In genomic region chr8:87475551-87475950, GRCm38 (mm10) we compare ENCODE assay signal across 17 mouse cellular contexts. TPM values are rescaled to one million over a fixed set of nuclear protein-coding genes. Genes with fewer than 3 reads are reported as not detected.
DNase-seq lines count a peak whose midpoint lies in the region; ATAC-seq and TF ChIP-seq lines count a peak whose summit lies in the region.
"Had no signal": no experiment of that assay in that cellular context is flagged by ENCODE, and none has a peak within 500 bp of the region (broad histone marks: within the 10 kb centered on the region; RNA-seq: fewer than 3 reads in every experiment).

No protein-coding gene starts in this region.

- no peak for TF ChIP-seq POLR2A in cerebellum, adult 2 months (IDR thresholded peaks at IDR 0.05; ENCODE audit: borderline replicate concordance, insufficient read depth, low read length)
- TF ChIP-seq POLR2A in brain, embryonic 14.5 days (IDR thresholded peaks at IDR 0.05; ENCODE audit: borderline replicate concordance, extremely low read depth, insufficient read depth, insufficient read length, poor library complexity, severe bottlenecking) = no peak

- peak; percentile 58 to 64 for DNase-seq in cerebellum, adult 2 months
- DNase-seq in cerebellum, adult 11 months = no peak
- peak; percentile 71 for DNase-seq in brain, embryonic 14.5 days (ENCODE audit: low read depth)
- peak; percentile 66 for DNase-seq in midbrain, postnatal 0 days (ENCODE audit: low spot score)
- DNase-seq in urinary bladder, adult 2 months (ENCODE audit: low spot score) = no peak
- no peak for DNase-seq in forebrain, postnatal 0 days
- DNase-seq in left cerebral cortex, adult 11 months (ENCODE audit: low spot score) = no peak
- DNase-seq: gastrocnemius, adult 2 months; kidney, adult 11 months; kidney, postnatal 25 days; lung, postnatal 36 days; thymus, postnatal 36 days had no signal

- H3K27me3 ChIP-seq in cerebellum, adult 2 months (ENCODE audit: control insufficient read depth, insufficient read depth, low read length) = no peaks in the 10 kb centered on the region
- peaks cover 17% of the 10 kb centered on the region; the same call in 1 of the 2 replicates for H3K27me3 ChIP-seq in hindbrain, embryonic 15.5 days
- peaks cover 35% of the 10 kb centered on the region for H3K27me3 ChIP-seq in midbrain, postnatal 0 days (ENCODE audit: insufficient read depth, low read length)
- peaks cover 24% of the 10 kb centered on the region for H3K27me3 ChIP-seq in forebrain, postnatal 0 days (ENCODE audit: insufficient read depth, low read length)

- H3K27ac ChIP-seq in cerebellum, adult 2 months (ENCODE audit: insufficient read depth, low read length) = peak overlapping the region; percentile 5; the same call in 1 of the 2 replicates
- no peak overlapping the region; the same call in 1 of the 2 replicates for H3K27ac ChIP-seq in hindbrain, embryonic 15.5 days (replicated peaks)
- no peak overlapping the region for H3K27ac ChIP-seq in midbrain, postnatal 0 days (ENCODE audit: low read depth, low read length)
- no peak overlapping the region for H3K27ac ChIP-seq in forebrain, postnatal 0 days (ENCODE audit: low read depth, low read length)
- H3K27ac ChIP-seq: forebrain, embryonic 12.5 days; gastrocnemius, adult 2 months; liver, embryonic 15.5 days; stomach, embryonic 15.5 days had no signal

- WGBS in cerebellum, adult 2 months = 6% methylated on average over 3 of the region's 3 CpGs
- 40% methylated on average over 3 of the region's 3 CpGs for WGBS in hindbrain, embryonic 15.5 days
- 26% methylated on average over 3 of the region's 3 CpGs for WGBS in midbrain, postnatal 0 days
- 48% methylated on average over 3 of the region's 3 CpGs for WGBS in forebrain, postnatal 0 days

- no peak for TF ChIP-seq CTCF in cerebellum, adult 2 months (IDR thresholded peaks at IDR 0.05; ENCODE audit: borderline replicate concordance, insufficient read depth, low read depth, low read length)
- no peak for TF ChIP-seq CTCF in brain, embryonic 14.5 days (IDR thresholded peaks at IDR 0.05; ENCODE audit: borderline replicate concordance, extremely low read depth, insufficient read depth, insufficient read length)
- TF ChIP-seq CTCF in midbrain, postnatal 0 days (IDR thresholded peaks at IDR 0.05) = no peak
- TF ChIP-seq CTCF in forebrain, postnatal 0 days (IDR thresholded peaks at IDR 0.05; ENCODE audit: low read depth) = no peak

- ATAC-seq in hindbrain, embryonic 15.5 days (ENCODE audit: low FRiP score, low read depth) = no peak
- no peak for ATAC-seq in midbrain, postnatal 0 days (ENCODE audit: low FRiP score)
- no peak for ATAC-seq in forebrain, postnatal 0 days

- no peak overlapping the region for H3K9ac ChIP-seq in hindbrain, embryonic 15.5 days
- no peak overlapping the region for H3K9ac ChIP-seq in midbrain, postnatal 0 days (replicated peaks; ENCODE audit: low read length, poor library complexity, severe bottlenecking)
- no peak overlapping the region for H3K9ac ChIP-seq in forebrain, postnatal 0 days
- H3K9ac ChIP-seq: forebrain, embryonic 12.5 days; liver, embryonic 15.5 days; stomach, embryonic 15.5 days had no signal

- no peaks in the 10 kb centered on the region for H3K9me3 ChIP-seq in hindbrain, embryonic 15.5 days
- no peaks in the 10 kb centered on the region for H3K9me3 ChIP-seq in midbrain, postnatal 0 days (ENCODE audit: low read length)
- no peaks in the 10 kb centered on the region for H3K9me3 ChIP-seq in forebrain, postnatal 0 days (ENCODE audit: low read length)
- H3K9me3 ChIP-seq: forebrain, embryonic 12.5 days; liver, embryonic 15.5 days; stomach, embryonic 15.5 days had no signal

- H3K4me2 ChIP-seq in hindbrain, embryonic 15.5 days = peak overlapping the region; percentile 41
- H3K4me2 ChIP-seq in midbrain, postnatal 0 days (ENCODE audit: low read depth, low read length, poor library complexity, severe bottlenecking) = no peak overlapping the region
- no peak overlapping the region for H3K4me2 ChIP-seq in forebrain, postnatal 0 days (ENCODE audit: low read depth)
- H3K4me2 ChIP-seq: forebrain, embryonic 12.5 days; liver, embryonic 15.5 days; stomach, embryonic 15.5 days had no signal

- no peaks in the 10 kb centered on the region for H3K36me3 ChIP-seq in hindbrain, embryonic 15.5 days
- H3K36me3 ChIP-seq in midbrain, postnatal 0 days (ENCODE audit: insufficient read depth, low read length) = no peaks in the 10 kb centered on the region
- no peaks in the 10 kb centered on the region for H3K36me3 ChIP-seq in forebrain, postnatal 0 days (ENCODE audit: insufficient read depth)
- H3K36me3 ChIP-seq: forebrain, embryonic 12.5 days; liver, embryonic 15.5 days; stomach, embryonic 15.5 days had no signal

- peak overlapping the region; percentile 60 for H3K4me3 ChIP-seq in cerebellum, adult 2 months (replicated peaks; ENCODE audit: insufficient read depth, low read depth, low read length)
- peak overlapping the region; percentile 20; the same call in 1 of the 2 replicates for H3K4me3 ChIP-seq in hindbrain, embryonic 15.5 days
- H3K4me3 ChIP-seq in midbrain, postnatal 0 days (ENCODE audit: low read depth, low read length) = no peak overlapping the region
- no peak overlapping the region for H3K4me3 ChIP-seq in forebrain, postnatal 0 days (ENCODE audit: low read depth, low read length)
- H3K4me3 ChIP-seq: forebrain, embryonic 12.5 days; gastrocnemius, adult 2 months; liver, embryonic 15.5 days; stomach, embryonic 15.5 days had no signal

- H3K4me1 ChIP-seq in cerebellum, adult 2 months (ENCODE audit: control insufficient read depth, insufficient read depth, low read length) = peaks cover 9% of the 10 kb centered on the region; the same call in 1 of the 2 replicates
- peaks cover 25% of the 10 kb centered on the region for H3K4me1 ChIP-seq in hindbrain, embryonic 15.5 days (replicated peaks)
- peaks cover 9% of the 10 kb centered on the region for H3K4me1 ChIP-seq in midbrain, postnatal 0 days (ENCODE audit: insufficient read depth, low read length)
- peaks cover 3% of the 10 kb centered on the region; the same call in 1 of the 2 replicates for H3K4me1 ChIP-seq in forebrain, postnatal 0 days (ENCODE audit: insufficient read depth)

RNA-seq across cellular contexts. Expression of gene Cbln1, which starts 3.1 kb away (rescaled TPM):
- 886 and 1,066 TPM in 2 replicates for polyA plus RNA-seq in cerebellum, adult 2 months (2012; rRNA removed)
- 53.9 and 95.3 TPM in 2 replicates for polyA plus RNA-seq in brain, embryonic 14.5 days (2012; rRNA removed)
- polyA plus RNA-seq in hindbrain, embryonic 15.5 days (2015; fragmentation: Nextera tagmentation; extraction: Ambion mirVana) = 34.4 and 37.0 TPM in 2 replicates
- 48.2 and 77.3 TPM in 2 replicates for total RNA-seq in midbrain, postnatal 0 days (2014; rRNA removed)
- 17.3 and 24.0 TPM in 2 replicates for polyA plus RNA-seq in midbrain, postnatal 0 days (2015; fragmentation: Nextera tagmentation; extraction: Ambion mirVana)
- 0.01 TPM in 1 of 2 replicates, not detected in the other for polyA plus RNA-seq in urinary bladder, adult 2 months (2012; rRNA removed)
- 52.2 and 63.2 TPM in 2 replicates for total RNA-seq in forebrain, postnatal 0 days (2014; rRNA removed)
- 10.4 and 14.7 TPM in 2 replicates for polyA plus RNA-seq in forebrain, postnatal 0 days (2015; fragmentation: Nextera tagmentation; extraction: Ambion mirVana)
- total RNA-seq: gastrocnemius, adult 2 months; monocyte, adult 5-6 weeks had no signal
- polyA plus RNA-seq: liver, embryonic 15.5 days had no signal

Comparison
In these comparisons a context has a peak if more than half of its experiments do, and no peak if none do; other contexts are left out.
1. DNase-seq: peak in cerebellum, adult 2 months (2 of 2), brain, embryonic 14.5 days (single experiment) and midbrain, postnatal 0 days (single experiment); none in cerebellum, adult 11 months (single experiment), urinary bladder, adult 2 months (single experiment), forebrain, postnatal 0 days (single experiment) and left cerebral cortex, adult 11 months (single experiment).
2. H3K4me3 ChIP-seq: peak in cerebellum, adult 2 months (single experiment) and hindbrain, embryonic 15.5 days (single experiment); none in midbrain, postnatal 0 days (single experiment) and forebrain, postnatal 0 days (single experiment).
3. RNA of gene Cbln1, which starts 3.1 kb away (polyA plus RNA-seq): 886 to 1,066 TPM in cerebellum, adult 2 months, 53.9 to 95.3 TPM in brain, embryonic 14.5 days, 34.4 to 37.0 TPM in hindbrain, embryonic 15.5 days, 17.3 to 24.0 TPM in midbrain, postnatal 0 days and 10.4 to 14.7 TPM in forebrain, postnatal 0 days; 0.01 TPM in urinary bladder, adult 2 months; every median in the first group is over 10 times any median in the second.